Mouse (Mus musculus) megakaryocyte, embryonic 14.5 days (primary cell): ENCODE measurements around the gene Mettl27.

Source experiments
- FLI1 ChIP-seq: IDR thresholded peaks from 2 replicates; pipeline ENCODE4 v1.6.1; 2012; ENCODE audit warnings: low read length, inconsistent platforms, mixed read lengths
- GATA1 ChIP-seq: IDR thresholded peaks from 3 replicates; pipeline ENCODE4 v1.6.1; 2012; ENCODE audit warnings: mixed read lengths, low read length, inconsistent platforms, borderline replicate concordance

DNA sequence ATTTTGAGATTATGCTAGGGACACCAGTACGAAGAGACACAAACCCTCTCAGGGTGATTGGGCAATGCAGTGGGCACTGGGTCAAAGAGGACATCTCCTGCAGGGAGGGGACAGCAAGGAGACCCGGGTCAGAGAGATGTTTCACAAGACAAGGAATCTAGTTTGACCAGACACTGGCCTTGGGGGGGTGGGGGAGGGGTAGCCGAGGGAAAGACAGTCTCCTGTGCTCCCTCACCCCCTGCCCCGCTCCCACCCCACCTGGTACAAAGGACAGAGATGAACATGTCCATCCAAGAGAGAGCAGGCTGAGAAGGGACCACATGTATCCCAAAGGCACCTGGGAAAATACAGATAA, 15.9 kb downstream of the Mettl27 start:
- no peak for TF ChIP-seq GATA1
- TF ChIP-seq FLI1, result no peak
